Mouse (Mus musculus) left cerebral cortex, postnatal 4 days (tissue): ENCODE data around the gene Zfp853. TPM values are rescaled to one million over a fixed set of nuclear protein-coding genes. Genes with fewer than 3 reads are reported as not detected.
A peak's percentile ranks its signal among the peaks of the same experiment; 100 is the strongest.

Experiments
- DNase-seq: peaks from one replicate; pipeline ENCODE4 v3.0.0-alpha.2; 2022
- intact Hi-C: fragments of 180-260 bp; cut with DNase I; formaldehyde crosslinking; loops from one replicate; pipeline ENCODE4 v1.15.1; 2025
- total RNA-seq, 2 experiments: library from RNA; stranded (reverse); gene quantifications; 2 replicates each; pipeline ENCODE4 v1.2.3; 2021

Zfp853 gene
- 10 to 100 TPM in 1 of 2 experiments, 1 to 10 TPM in 1; 8.5 to 10.1 TPM for total RNA-seq

- DNase-seq: peak; percentile 28
Measured at GRCm38 (mm10) chr5:143293404-143293803, at the start of gene Zfp853. Zfp853 (minus strand) TSS chr5:143293623.

GRCm38 (mm10) chr5:143339603-143340002, 46.2 kb upstream of the Zfp853 start:
- DNase-seq: no peak
- intact Hi-C loops: no loop called here

More at GRCm38 (mm10) chr5:143293404-143293803, at the start of gene Zfp853:
- intact Hi-C loops: no loop called here

DNA sequence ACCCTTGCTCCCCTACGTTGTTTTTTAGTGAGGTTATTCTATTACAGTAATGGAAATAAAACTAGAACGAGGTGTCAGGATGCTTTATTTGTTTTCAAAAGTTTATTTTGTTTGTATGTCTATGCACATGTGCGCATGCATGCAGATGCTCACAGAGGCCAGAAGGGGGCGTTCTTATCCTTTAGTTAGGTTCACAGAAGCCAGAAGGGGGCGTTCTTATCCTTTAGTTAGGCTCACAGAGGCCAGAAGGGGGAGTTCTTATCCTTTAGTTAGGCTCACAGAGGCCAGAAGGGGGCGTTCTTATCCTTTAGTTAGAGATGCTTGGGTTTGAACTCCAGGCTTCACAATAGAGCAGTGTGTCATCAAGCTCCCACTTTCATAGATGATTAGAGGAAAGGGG, 43.1 kb upstream of the Zfp853 start:
- peak; percentile 12 for DNase-seq
- intact Hi-C loops: no loop called here

- intact Hi-C loops: no loop called here
Measured at GRCm38 (mm10) chr5:143335089-143335460, 41.7 kb upstream of the Zfp853 start.

DNA sequence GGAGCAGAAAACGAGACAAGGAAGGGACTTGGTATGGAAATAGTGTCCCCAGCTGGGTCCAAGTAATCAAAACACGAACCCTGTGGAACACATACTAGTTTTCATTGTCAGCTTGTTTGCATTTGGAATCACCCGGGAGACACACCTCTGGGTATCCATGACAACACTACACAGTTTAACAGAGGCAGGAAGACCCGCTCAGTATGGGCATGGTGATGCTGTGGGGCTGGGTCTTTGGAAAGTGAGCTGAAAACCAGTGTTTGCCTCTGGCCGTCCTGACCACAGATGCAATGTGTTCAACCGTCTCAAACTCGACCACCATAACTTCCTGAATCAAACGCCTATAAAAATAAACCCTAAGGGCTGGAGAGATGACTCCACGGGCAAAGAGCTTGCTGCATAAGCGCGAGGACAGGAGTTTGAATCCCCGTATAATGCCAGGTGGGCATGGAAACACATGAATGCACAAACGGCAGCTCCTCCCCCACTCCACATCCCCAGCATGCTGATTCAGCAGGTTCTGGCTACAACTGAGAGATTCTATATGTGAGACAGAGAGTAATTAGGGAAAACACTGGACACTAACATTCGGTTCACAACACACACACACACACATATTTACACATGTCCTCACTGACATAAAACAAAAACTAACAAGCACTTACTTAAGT, 41.1 kb upstream of the Zfp853 start:
- DNase-seq: no peak
- intact Hi-C loops: loop anchor here (5.0 kb wide), 1 partner anchor 88 kb away; no protein-coding TSS in a partner anchor

More at GRCm38 (mm10) chr5:143335089-143335460, 41.7 kb upstream of the Zfp853 start:
- DNase-seq: no peak

DNA sequence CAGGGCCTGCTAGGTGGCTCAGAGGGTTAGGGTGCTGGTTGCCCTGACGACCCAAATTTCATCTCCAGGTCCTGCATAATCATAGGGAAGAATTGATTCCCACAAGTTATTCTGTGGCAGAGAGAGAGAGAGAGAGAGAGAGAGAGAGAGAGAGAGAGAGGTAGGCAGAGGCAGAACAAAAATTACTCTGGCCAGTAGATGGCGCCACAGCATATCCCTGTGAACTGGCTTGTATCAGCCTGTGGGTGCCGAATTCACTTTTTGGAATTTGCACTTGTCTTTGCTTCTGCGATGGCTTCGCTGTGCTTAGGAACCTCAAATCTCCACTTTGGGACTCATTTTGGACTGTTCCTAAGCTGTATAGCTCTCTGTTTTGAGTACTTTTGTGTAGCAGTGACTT, 40.4 kb upstream of the Zfp853 start:
- peak; percentile 84 for DNase-seq
- intact Hi-C loops: loop anchor here (5.0 kb wide), 1 partner anchor 88 kb away; no protein-coding TSS in a partner anchor

- peak; percentile 92 for DNase-seq
- intact Hi-C loops: no loop called here
Measured at GRCm38 (mm10) chr5:143328690-143329495, 35.5 kb upstream of the Zfp853 start, which contains the start of gene Zdhhc4. Zdhhc4 (minus strand) TSS chr5:143329256.

DNA sequence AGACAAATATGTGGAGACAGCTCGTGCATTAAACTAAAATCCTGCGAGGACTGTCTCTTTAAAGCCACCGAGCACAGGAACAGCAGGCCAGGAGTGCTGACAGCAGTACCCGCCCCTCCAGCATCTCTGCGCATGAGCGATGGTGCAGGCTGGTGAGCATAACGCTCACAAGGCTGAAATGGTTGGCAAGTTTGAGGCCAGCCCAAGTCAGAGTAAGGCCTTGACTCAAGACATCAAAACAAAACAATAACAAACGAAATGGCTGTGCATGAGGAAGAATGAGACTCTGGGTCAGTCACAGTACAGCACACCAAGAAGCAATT, 23.8 kb upstream of the Zfp853 start:
- DNase-seq: no peak
- intact Hi-C loops: no loop called here

DNA sequence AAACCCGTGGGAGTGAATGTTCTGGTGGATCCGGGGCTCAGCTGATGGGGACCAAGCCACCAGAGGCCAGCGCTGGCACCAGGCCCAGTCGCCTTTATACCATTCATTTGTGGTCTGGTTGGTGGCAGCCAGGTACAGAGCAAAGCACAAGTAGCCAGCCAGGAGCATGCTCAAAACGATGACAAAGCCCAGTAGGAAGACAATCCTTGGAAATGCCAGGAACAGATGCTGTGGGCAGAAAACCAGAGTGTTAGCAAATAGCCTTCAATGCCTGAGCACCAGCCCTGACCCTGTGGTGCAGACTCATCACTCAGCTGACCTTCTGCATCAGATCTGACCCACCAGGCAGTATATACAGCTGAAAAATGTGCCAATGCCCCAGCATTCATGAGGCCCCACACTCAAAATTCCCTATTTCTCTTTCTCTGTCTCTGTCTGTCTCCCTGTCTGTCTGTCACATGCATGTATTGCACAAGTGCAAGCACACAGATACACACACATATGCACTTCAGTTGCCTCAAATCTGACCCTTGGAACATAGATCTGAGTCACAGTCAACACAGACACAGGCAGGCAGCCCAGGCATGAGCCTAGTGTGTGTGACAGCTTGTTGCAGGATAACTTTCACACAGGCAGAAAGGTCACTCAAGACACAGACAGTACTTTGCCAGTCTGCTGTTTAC, 23.3 kb upstream of the Zfp853 start:
- intact Hi-C loops: no loop called here
- no peak for DNase-seq

DNA sequence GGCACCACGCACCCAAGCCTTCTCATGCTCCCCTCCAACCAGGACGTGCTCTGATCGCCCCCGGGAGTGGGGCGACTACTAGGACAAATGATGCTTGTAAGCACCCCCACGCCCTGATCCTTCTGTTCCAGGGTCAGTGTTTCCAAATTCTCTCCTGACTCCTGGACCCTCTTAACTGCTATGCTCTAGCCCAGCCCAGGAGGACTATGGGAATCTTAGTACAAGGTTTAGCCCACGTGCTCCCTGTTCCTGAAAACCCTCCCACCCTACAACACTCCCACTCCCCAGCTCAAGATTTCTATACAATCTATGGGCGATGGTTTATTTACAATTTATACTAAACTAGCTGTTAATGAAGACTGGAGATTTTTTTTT, 22.1 kb upstream of the Zfp853 start:
- intact Hi-C loops: no loop called here
- DNase-seq: no peak

- DNase-seq: peak; percentile 91
- intact Hi-C loops: no loop called here
Measured at GRCm38 (mm10) chr5:143314730-143315513, 21.5 kb upstream of the Zfp853 start, which contains the start of gene E130309D02Rik. E130309D02Rik (minus strand) TSS chr5:143315360.

GRCm38 (mm10) chr5:143314183-143314729, 20.8 kb upstream of the Zfp853 start:
- intact Hi-C loops: no loop called here
- no peak for DNase-seq

GRCm38 (mm10) chr5:143311886-143312285, 18.5 kb upstream of the Zfp853 start:
- peak; percentile 80 for DNase-seq
- intact Hi-C loops: no loop called here

DNA sequence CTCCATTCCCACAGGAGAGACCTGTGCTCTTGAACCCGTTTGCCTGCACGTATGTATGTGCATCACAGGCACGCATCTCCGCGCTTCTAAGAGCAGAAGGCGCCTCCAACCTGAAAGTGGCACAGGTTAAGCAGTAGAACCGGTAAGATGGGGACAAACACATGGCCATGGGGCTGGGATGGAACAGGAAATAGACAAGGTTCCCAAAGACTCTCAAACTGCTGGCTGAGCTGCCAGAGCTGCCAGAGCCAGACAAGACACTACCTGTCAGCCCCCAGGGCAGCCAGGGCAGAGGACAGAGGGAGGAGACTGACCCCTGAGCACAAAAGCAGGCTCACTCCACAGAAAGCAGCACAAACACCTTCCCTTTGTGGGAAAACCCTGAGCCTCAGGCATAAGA, 16.5 kb upstream of the Zfp853 start:
- intact Hi-C loops: no loop called here
- no peak for DNase-seq

- DNase-seq: no peak
- intact Hi-C loops: no loop called here
Measured at GRCm38 (mm10) chr5:143308825-143309224, 15.4 kb upstream of the Zfp853 start.

GRCm38 (mm10) chr5:143304251-143304650, 10.8 kb upstream of the Zfp853 start:
- no peak for DNase-seq
- intact Hi-C loops: no loop called here

GRCm38 (mm10) chr5:143301296-143301695, 7.9 kb upstream of the Zfp853 start:
- intact Hi-C loops: no loop called here
- DNase-seq: no peak

DNA sequence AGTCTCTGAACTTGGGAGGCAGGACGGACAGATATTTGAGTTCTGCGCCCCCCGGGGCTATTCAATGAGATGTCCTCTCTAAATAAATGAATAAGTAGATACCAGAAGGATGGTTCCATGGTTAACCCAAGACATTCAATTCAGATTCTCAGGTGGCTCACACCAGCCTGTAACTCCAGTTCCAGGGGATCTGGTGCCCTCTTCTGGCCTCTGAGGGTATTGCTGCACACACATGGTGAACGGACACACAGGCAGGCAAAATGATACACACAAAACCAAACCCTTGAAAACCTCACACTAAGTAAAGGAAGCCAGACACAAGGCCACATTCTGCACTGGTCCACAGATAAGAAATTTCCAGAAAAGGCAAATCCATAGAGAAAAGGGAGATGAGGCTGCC, 6.3 kb upstream of the Zfp853 start:
- peak; percentile 67 for DNase-seq
- intact Hi-C loops: no loop called here

DNA sequence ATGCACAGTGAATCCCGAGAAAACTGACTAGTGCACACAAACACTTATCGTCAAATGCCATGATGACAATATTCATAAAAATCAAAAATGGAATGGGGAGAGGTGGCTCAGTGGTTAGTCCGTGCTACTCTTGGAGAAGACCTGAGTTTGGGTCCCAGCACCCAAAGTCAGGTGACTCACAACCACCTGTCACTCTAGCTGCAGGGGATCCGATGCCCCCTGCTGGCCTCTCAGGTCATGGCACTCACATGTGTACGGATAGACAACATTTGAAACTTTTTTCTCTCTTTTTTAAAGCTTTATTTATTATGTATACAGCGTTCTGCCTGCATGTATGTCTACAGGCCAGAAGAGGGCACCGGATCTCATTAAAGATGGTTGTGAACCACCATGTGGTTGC, 5.0 kb upstream of the Zfp853 start:
- no peak for DNase-seq
- intact Hi-C loops: no loop called here

DNA sequence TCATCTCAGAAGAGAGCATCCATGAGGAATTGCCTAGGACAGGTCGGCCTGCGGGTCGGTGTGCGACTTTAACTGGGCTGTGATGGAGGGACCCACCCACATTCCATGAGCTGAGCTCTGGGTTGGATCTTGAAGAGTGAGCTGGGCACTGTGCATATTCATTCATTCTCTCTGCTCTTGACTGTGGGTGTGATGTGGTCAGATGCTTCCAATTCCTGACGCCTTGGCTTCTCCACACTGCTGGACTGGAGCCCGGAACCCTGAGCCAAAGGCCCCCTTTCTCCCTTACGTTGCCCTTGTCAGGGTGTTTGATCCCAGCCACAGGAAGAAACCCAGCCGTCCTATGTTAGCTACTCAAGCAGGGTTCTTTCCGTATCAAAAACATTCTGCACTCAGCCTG, 4.6 kb upstream of the Zfp853 start:
- DNase-seq: no peak
- intact Hi-C loops: no loop called here
